Mouse (Mus musculus) embryo, embryonic 10 days (tissue): Measurements from ENCODE around the gene Wdr95.

Experiments
- DNase-seq: peaks from one replicate; pipeline ENCODE4 v3.0.0-alpha.2; 2015; ENCODE audit warnings: low spot score

The Wdr95 gene

DNA sequence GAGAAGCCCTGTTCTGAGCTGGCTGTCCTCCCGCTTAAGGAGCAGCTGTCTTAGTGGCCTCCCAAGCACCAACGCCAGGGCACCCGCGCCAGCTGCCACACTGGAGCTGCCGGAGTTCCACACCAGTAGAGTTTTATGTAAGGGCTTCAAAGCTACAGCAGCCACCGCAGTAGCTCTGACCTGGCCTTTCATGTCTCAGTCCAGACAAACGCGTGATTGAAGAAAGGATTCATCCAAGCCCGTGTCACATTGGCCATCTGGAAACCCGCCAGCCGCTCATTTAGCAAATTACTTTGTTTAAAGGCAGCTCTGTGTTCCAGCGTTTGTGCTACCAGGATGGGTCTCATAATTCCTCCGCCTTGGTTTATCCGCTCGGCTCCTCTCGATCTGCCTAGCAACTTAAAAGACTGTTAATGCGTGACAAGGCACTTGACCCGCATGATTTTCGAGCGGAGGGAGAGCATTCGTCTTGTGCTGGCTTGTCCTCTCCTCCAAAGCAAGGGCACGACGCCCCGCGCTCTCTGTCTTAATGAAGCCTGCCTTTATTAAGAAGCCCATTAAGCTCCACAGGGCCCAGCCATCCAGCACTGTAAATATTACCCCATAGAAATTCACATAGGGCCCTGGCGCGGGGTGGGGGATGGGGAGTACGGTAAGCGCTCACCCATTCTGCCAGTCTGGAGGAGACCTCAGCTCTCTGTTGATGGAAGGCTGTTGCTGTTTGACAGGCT is at the start of gene Wdr95:
Wdr95 (plus strand) TSS at position 681 of the 731 bp plus-strand sequence.
- peak; percentile 56 for DNase-seq

DNA sequence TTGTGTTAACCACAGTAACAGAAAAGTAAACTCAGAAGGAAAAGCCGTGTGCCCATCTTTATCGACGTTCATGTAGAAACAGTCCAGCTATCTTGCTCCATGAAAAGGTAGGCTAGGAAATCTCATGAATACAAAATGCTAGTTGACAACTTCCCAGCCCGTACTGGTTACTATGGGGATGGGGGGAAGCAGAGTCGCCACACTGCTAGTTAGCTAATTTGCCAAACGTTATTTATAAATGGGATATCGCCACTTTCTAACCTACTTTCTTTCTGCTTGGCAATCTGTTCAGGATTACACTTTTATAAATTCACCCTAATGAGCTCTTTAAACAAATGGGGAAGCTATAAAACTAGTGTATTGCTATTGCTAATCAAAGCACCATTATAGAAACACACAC is 46.6 kb upstream of the Wdr95 start:
- DNase-seq = no peak

DNA sequence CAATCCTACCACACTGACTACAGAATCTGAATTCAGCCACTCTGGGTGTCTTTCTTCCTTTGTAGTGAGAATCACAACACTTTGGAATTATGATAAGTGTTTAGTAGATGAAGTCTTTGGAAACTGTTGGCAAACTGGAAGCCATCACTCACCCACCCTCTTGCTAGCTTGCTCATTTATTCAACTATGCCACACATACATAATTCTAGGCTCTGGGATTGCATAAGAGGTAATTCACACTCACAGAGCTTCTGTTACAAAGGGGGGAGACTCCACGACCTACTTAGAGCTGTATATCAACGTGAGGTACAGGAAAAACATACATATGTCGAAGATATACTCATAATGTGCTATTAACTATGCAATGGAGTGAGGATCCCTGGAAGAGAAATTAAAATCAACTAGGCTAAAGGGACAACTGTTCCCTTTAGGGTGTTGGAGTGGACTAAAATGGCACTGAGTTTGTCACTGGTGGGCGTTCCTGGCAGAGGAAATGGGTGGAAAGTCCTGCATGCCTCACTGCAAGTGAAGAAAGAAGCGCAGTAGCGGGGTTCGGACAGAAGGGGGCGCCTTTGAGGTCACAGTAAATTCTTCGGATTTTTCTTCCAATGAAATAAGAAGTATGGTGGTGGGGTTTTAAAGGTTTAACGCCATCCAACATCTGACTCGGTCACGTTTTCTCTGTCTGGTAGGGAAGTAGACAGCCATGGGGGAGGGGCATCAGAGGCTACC is 45.0 kb upstream of the Wdr95 start:
- DNase-seq = no peak

- DNase-seq = no peak
These were observed 44.2 kb upstream of the Wdr95 start for GRCm38 (mm10) chr5:149484270-149484669.

GRCm38 (mm10) chr5:149485447-149485846 is 43.0 kb upstream of the Wdr95 start:
- no peak for DNase-seq

DNA sequence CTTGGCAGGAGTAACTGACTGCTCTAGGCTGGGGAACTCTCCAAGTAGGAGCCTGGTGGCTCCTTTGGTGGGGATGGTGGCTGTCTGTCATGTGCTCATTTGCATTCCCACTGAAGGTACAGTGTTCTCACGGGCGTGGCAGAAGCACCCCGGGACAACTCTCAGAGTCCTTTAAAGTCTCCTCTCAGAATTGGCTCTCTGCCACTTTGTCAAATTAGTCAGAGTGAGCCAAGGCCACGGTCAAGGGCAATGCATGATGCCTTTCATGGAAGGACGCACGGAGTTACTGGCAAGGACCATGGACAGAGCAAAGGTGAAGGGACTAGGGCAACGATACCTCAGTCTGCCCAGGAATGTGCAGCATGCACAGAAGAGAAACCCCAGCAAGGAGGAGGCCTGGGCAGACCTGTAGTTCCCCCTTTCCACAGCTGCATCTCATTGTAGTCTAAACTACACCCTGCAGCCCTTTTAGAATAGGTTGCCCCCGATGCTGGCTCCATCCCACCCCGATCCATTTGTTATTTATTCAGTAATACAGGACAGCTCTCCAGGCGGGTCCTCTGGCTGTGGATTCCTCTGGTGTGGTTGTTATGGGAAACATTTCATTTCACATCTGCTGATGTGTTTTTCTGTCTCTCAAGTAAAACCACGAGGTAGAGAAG is 40.0 kb upstream of the Wdr95 start:
- peak; percentile 62 for DNase-seq

- DNase-seq = peak; percentile 60
These were observed 39.3 kb upstream of the Wdr95 start for GRCm38 (mm10) chr5:149489136-149489535.

- no peak for DNase-seq
These were observed 38.2 kb upstream of the Wdr95 start for GRCm38 (mm10) chr5:149490275-149490674.

- DNase-seq = no peak
These were observed 32.8 kb upstream of the Wdr95 start for GRCm38 (mm10) chr5:149495655-149496054.

GRCm38 (mm10) chr5:149496401-149497066 is 31.9 kb upstream of the Wdr95 start:
- DNase-seq = no peak

DNA sequence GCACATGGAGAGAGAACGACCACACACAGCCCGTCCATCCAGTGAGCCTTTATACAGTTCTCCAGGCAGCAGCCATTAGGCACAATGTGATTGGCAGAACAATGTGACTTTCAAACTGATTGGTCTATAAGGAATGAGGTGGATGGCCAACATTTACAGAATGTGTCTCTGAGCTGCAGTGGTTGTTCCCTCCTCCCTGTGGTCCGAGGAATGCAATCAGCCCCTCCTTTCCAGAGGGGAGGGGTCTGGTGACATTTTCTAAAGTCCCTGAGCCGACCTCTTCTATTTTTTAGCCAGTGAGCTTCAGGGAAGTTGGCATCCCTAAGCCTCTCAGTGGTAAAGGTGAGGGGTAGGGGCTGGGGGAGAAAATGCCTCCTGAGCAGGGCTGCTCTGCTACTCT is 28.5 kb upstream of the Wdr95 start:
- DNase-seq = no peak

GRCm38 (mm10) chr5:149503423-149504175 is 24.9 kb upstream of the Wdr95 start:
- DNase-seq = no peak

DNA sequence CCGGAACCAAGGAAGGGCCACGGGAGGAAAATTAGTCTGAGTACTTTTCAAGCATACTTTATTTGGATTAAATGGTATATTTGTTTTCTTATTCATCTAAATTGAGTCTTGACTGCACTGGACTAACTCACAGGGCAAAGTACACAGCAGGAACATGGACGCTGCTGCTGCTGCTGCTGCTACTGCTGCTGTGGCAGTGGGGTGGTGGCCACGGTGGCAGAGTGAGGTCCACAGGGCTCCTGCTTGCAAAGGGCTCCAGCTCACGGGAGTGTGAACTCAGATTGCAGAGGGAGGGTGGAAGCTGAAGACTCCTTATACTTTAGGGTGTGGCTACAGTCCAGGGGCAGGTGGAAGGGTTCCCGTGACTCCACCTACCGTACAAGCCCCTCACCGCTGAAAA is 23.5 kb upstream of the Wdr95 start:
- DNase-seq = no peak

GRCm38 (mm10) chr5:149506033-149506432 is 22.4 kb upstream of the Wdr95 start:
- DNase-seq = no peak

DNA sequence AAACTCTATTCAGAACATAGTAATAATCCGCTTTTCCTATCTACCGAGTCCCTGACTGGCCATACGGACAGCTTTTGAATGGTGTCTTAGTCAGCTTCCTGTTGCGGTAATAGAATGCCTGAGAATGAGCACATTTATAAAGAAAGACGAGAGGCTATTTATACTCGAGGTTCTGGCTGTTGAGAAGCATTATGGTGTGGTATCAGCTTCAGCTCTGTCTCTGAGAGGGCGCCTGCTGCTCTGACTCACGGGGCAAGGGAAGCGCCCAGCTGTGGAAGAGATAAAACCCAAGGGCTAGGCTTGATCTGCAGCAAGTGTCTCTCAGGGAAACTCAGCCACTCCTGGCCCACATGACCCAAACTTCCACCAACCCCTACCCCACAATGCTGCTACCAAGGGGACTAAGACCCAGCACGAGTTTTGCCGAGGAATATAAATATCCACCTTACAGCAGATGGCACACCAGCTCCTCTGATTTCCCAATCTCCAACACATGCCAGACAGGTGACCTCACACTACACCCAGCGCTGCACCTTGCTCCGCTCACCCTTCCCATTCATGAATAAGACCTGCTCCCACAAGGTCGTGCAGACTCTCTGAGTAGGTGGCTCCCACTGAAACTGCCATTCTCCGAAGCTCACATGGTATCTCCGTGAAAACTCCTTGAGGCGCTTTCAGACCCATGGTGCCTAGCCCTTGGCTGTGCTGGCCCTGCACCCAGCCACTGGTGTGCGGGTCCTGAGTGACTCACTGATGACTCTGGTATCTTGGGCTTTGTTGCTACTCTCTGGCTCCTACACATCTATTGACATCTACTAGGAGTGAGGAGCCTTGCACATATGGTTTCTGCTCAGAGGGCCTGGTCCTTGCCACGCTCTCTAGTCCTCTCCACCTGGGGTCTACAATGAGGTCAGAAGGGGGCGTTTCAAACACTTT is 20.1 kb upstream of the Wdr95 start:
- DNase-seq = no peak

GRCm38 (mm10) chr5:149510323-149510722 is 18.2 kb upstream of the Wdr95 start:
- DNase-seq = no peak

DNA sequence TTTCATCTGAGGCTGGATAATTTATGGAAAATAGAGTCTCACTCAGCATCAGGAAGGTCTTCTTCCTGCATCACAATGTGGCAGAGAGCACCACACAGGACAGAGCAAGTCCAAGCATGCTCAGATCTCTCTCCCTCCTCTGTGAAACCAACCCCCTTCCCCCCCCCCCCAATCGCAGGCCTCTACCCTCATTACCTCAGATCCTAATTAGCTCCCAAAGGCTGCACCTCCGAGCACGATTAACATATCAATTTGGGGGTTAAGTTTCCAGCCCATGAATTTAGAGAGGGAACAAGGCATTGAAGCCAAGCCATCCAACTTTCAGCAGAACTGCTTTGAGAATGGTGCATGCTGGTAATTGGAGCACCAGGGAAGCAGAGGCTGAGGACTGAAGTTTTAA is 15.8 kb upstream of the Wdr95 start:
- no peak for DNase-seq

DNA sequence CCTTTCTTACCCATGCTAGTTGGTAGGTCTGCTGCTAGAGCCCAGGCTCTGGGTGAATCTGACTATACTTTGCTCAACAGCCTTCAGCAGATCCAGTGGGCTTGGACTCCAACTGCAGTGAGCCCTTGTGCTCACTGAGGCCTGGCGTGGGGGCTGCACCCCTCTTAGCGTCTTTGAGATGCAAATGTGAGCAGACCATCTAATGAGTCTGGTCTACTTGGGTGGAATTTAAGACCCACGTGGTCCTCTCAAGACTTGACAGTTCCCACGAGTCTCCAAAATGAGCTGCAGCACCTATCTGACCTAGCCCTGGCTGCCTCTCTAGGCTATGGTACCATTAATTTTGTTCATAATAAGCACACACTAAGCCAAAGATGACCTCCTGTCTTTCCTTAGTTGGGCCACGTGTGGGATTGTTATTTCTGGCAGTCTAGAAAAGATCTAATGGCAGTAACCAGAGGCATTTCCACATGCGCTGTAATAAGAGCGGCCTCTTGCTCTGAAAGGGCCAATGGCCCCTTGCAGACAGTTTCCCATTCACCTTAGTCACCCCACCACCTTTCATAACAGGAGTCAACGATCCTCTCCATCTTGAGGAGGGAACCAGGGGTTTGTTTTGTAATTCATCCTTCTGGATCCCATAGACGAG is 14.9 kb upstream of the Wdr95 start:
- no peak for DNase-seq

- DNase-seq = peak; percentile 60
These were observed 14.3 kb upstream of the Wdr95 start for GRCm38 (mm10) chr5:149514087-149514671.

DNA sequence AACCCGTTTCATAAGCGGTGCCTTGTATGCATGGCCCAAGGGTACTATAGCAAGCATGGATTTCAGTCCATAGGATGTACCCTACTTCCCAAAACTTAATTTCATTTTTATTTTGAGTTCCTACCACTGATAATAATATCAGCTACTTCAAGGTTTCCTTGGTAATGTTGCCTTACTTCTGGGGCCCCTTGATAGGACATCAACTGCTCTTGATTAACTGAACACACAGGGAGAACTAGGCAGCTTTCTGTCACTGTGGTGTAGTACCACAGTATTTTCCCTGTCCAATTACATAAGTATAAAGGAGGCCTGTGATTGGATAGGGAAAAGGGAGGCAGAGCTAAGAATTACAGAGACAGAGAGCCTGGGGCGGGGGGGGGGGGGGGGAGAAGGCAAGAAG is 13.6 kb upstream of the Wdr95 start:
- no peak for DNase-seq
